Mouse (Mus musculus): Measurements from ENCODE around the gene Sik3.
A peak's percentile ranks its signal among the peaks of the same experiment; 100 is the strongest.

Sik3 gene

GRCm38 (mm10) chr9:46240526-46241153 lies 228.0 kb downstream of the Sik3 start, which contains the start of gene Apoa4:
Apoa4 (plus strand) TSS chr9:46240696.
- DNase-seq = no peak

GRCm38 (mm10) chr9:46241818-46242217 lies 229.2 kb downstream of the Sik3 start:
- no peak for DNase-seq

GRCm38 (mm10) chr9:46243122-46243521 lies 230.5 kb downstream of the Sik3 start:
- DNase-seq = no peak

- no peak for DNase-seq
These were observed 231.0 kb downstream of the Sik3 start for GRCm38 (mm10) chr9:46243584-46243983.

- DNase-seq = peak in 1 of 2 experiments; percentile 15
These were observed 234.2 kb downstream of the Sik3 start for GRCm38 (mm10) chr9:46246752-46247324.

GRCm38 (mm10) chr9:46256177-46256576 lies 243.6 kb downstream of the Sik3 start:
- no peak for DNase-seq

- DNase-seq = no peak
These were observed 244.2 kb downstream of the Sik3 start for GRCm38 (mm10) chr9:46256658-46257385.

GRCm38 (mm10) chr9:46257546-46257945 lies 244.9 kb downstream of the Sik3 start:
- DNase-seq = no peak

- no peak for DNase-seq
These were observed 246.5 kb downstream of the Sik3 start for GRCm38 (mm10) chr9:46259111-46259510.

GRCm38 (mm10) chr9:46261131-46261530 lies 248.5 kb downstream of the Sik3 start:
- no peak for DNase-seq

- no peak for DNase-seq
These were observed 255.8 kb downstream of the Sik3 start, which contains the start of gene Apoa5 for GRCm38 (mm10) chr9:46268343-46268873. Apoa5 (plus strand) TSS chr9:46268633.

GRCm38 (mm10) chr9:46269125-46269524 lies 256.5 kb downstream of the Sik3 start:
- DNase-seq = no peak

GRCm38 (mm10) chr9:46270782-46271181 lies 258.2 kb downstream of the Sik3 start:
- DNase-seq = no peak

GRCm38 (mm10) chr9:46272070-46272469 lies 259.4 kb downstream of the Sik3 start:
- peak; percentile 7 to 30 for DNase-seq

- peak; percentile 86 to 90 for DNase-seq
These were observed 260.2 kb downstream of the Sik3 start, which contains the start of gene Zpr1 for GRCm38 (mm10) chr9:46272677-46273454. Zpr1 (plus strand) TSS chr9:46273064.

Measured in thymus, postnatal 36 days (tissue).